Mouse (Mus musculus): ENCODE data around the gene Slc39a11.

DNA sequence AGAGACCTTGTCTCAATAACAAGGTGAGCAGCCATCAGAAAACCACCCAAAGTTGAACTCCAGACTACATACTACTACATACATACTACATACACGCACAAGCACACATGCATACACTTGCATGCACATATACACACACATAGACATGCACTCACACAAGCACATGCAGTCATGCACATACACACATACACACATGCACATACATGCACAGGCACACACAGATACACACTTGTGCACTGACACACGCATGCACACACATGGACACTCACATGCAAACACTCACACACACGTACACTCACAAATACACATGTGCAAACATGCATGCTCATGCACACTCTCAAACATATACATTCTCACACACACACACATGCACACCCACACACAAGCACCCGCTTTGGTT lies 242.4 kb downstream of the Slc39a11 start:
- TF ChIP-seq TAL1 (IDR thresholded peaks at IDR 0.05; ENCODE audit: low read length) (no peak), GATA1 (IDR thresholded peaks at IDR 0.05; ENCODE audit: low read length) (no peak)
